Mouse (Mus musculus): ENCODE measurements around the gene Ssx9.
"Not testable (repeated sequence)": the region's sequence is repeated elsewhere in the genome, so short reads cannot be mapped to it uniquely, and the experiment has no call there.

- not testable (repeated sequence) for TF ChIP-seq CTCF (IDR thresholded peaks at IDR 0.05; ENCODE audit: low read depth, low read length); TAL1 (conservative IDR thresholded peaks at IDR 0.05; ENCODE audit: low read depth, low read length)
Observed at GRCm38 (mm10) chrX:8748132-8748531, at the start of gene Ssx9.

All from G1E (cell line).